Mouse (Mus musculus) erythroblast, embryonic 14.5 days (primary cell): ENCODE measurements around the gene Sdccag8.

Source experiments
- GATA1 ChIP-seq: IDR thresholded peaks from 2 replicates; pipeline ENCODE4 v1.6.1; 2012; ENCODE audit warnings: low read length, inconsistent platforms, mixed read lengths
- TAL1 ChIP-seq: IDR thresholded peaks from 3 replicates; pipeline ENCODE4 v1.6.1; 2012; ENCODE audit warnings: low read length, inconsistent platforms, mixed read lengths

DNA sequence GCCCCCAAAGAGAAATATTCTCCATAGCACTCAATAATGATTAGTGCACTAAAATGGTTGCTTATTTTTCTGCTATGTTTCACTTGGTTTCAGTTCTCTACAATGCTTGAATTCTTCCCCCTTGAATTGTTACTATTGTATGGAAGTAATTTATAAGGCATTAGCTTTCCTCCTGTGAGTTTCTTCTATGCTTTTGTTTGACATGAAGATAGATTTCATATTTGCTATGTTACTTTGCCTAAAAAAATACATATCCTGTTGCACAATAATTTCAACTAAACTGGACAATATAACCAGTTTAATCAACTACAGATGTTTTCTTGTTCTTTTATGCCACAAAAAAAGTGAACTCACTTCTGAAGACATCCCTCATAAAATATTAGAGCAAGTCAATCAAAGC, 4.3 kb upstream of the Sdccag8 start:
- TF ChIP-seq TAL1 (no peak), GATA1 (no peak)
